Mouse (Mus musculus) regulatory T cell (primary cell): ENCODE measurements around the gene Atp6v1e1.

Experiments used
- in situ Hi-C: fragments of 300-600 bp; cut with MboI, MseI; formaldehyde crosslinking; loops from one replicate; pipeline ENCODE4 v1.15.1; 2025; ENCODE audit warnings: high pct_unique_total_duplicates

Atp6v1e1 gene

GRCm38 (mm10) chr6:120772025-120772424 lies 50.6 kb downstream of the Atp6v1e1 start:
- in situ Hi-C loops, result loop anchor here (10.0 kb wide), 1 partner anchor 937 kb away; no protein-coding TSS in a partner anchor

DNA sequence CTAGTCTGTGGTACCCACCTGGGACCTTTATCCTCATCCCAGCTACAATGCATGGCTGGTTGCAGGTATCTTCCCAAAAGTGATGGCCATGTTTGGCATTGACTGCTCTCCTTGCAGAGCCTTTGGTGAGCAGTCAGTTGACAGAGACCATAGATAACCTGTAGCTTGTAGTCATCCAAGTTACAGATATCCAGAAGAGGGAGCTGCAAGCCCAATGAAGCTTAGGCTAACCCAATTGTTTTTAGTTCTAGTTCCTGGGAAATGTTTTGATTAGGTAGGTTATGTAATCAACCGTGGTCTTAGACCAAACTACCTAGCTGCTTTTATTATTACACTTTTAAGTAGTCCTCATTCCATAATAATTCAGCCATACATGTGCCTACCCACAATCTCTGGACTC lies 51.2 kb downstream of the Atp6v1e1 start:
- in situ Hi-C loops, result loop anchor here (10.0 kb wide), 1 partner anchor 937 kb away; no protein-coding TSS in a partner anchor

- in situ Hi-C loops, result loop anchor here (10.0 kb wide), 1 partner anchor 935 kb away; no protein-coding TSS in a partner anchor
Observed at GRCm38 (mm10) chr6:120769972-120770371, 52.6 kb downstream of the Atp6v1e1 start.

DNA sequence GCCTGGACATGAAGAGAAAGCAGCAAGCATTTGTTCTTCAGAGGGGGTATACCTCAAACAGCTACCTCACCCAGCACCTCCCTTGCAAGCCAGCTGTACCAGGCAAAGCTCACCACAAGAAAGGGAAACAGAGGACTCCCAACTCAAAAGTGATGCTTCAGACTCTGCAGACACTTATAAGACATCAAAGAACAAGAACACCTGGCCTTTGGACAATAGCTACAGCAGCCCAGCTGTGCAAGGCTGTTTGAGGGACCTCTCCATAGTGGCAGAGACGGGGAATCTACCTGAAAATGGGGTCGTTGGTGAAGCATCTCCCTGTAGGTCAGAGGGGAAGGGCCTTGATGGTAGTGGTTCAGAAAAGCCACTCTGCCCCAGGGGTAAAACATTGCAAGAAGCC lies 61.4 kb downstream of the Atp6v1e1 start:
- in situ Hi-C loops, result no loop called here

DNA sequence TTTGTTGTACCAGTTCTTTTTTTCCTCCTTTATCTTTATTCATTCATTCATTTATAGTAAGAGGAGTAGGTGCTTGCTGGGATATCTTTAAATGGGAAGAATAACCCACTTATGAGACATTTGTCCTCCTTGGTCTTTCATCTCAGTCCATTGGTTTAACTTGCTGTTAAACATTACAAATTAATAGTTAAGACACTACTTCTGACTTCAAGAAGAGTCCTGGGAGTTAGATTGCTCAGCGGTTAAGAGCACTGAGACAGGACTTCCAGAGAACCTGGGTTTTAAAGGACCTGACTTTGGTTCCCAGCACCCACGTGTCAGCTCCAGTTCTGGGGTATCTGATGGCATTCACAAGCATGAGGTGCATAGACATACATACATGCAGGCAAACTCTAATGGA lies 76.2 kb downstream of the Atp6v1e1 start:
- in situ Hi-C loops, result no loop called here
